Mouse (Mus musculus): ENCODE measurements around the gene Gucy2d. TPM values are rescaled to one million over a fixed set of nuclear protein-coding genes. Genes with fewer than 3 reads are reported as not detected.

Gucy2d gene
- polyA plus RNA-seq, 1 experiment from 2014 or later, result 0.05 TPM

DNA sequence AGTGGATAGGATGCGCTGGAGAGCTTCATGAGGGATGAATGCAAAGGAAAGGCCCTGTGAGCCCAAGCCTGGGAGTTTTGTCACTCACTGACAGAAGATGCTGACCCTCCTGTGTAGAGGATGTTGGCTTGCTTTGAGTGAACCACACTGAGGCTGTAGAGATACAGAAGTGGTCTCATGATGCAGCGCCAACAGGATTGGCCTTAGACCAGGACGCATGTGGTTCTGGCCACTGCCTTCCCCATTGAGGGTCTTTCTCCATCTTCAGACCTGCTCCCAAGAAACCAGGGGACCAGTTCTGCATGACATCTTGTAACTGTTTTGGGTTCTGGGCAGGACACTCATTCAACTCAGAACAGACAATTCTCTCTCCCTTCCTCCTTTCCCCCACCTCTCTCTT, 10.6 kb upstream of the Gucy2d start:
- H3K27me3 ChIP-seq (ENCODE audit: control insufficient read depth, insufficient read depth, low read depth, low read length), result no peaks in the 10 kb centered on the region
- no peak overlapping the region for H3K27ac ChIP-seq (ENCODE audit: low read length)
- no peaks in the 10 kb centered on the region for H3K9me3 ChIP-seq (replicated peaks; ENCODE audit: control insufficient read depth, low read length, poor library complexity, severe bottlenecking)
- H3K4me3 ChIP-seq (ENCODE audit: low read depth, low read length), result no peak overlapping the region
- ATAC-seq, result no peak
- H3K9ac ChIP-seq (ENCODE audit: low read depth, low read length), result no peak overlapping the region
- WGBS, result 89% methylated on average over 3 of the region's 3 CpGs
- no peak overlapping the region for H3K4me2 ChIP-seq (ENCODE audit: low read length)
- H3K4me1 ChIP-seq (ENCODE audit: control insufficient read depth, insufficient read depth, low read length), result no peaks in the 10 kb centered on the region
- no peaks in the 10 kb centered on the region for H3K36me3 ChIP-seq (ENCODE audit: control insufficient read depth, insufficient read depth, low read length)

GRCm38 (mm10) chr7:98430785-98431184, 9.4 kb upstream of the Gucy2d start:
- H3K4me1 ChIP-seq (ENCODE audit: control insufficient read depth, insufficient read depth, low read length), result no peaks in the 10 kb centered on the region
- H3K27ac ChIP-seq (ENCODE audit: low read length), result no peak overlapping the region
- H3K36me3 ChIP-seq (ENCODE audit: control insufficient read depth, insufficient read depth, low read length), result no peaks in the 10 kb centered on the region
- peak; percentile 76 for ATAC-seq
- H3K4me2 ChIP-seq (ENCODE audit: low read length), result no peak overlapping the region
- H3K9ac ChIP-seq (ENCODE audit: low read depth, low read length), result no peak overlapping the region
- H3K27me3 ChIP-seq (ENCODE audit: control insufficient read depth, insufficient read depth, low read depth, low read length), result no peaks in the 10 kb centered on the region
- H3K9me3 ChIP-seq (replicated peaks; ENCODE audit: control insufficient read depth, low read length, poor library complexity, severe bottlenecking), result no peaks in the 10 kb centered on the region
- H3K4me3 ChIP-seq (ENCODE audit: low read depth, low read length), result no peak overlapping the region
- WGBS, result 42% methylated on average over 3 of the region's 3 CpGs

- H3K4me1 ChIP-seq (ENCODE audit: control insufficient read depth, insufficient read depth, low read length), result no peaks in the 10 kb centered on the region
- WGBS, result 36% methylated on average over 9 of the region's 9 CpGs
- no peaks in the 10 kb centered on the region for H3K27me3 ChIP-seq (ENCODE audit: control insufficient read depth, insufficient read depth, low read depth, low read length)
- H3K27ac ChIP-seq (ENCODE audit: low read length), result no peak overlapping the region
- no peaks in the 10 kb centered on the region for H3K36me3 ChIP-seq (ENCODE audit: control insufficient read depth, insufficient read depth, low read length)
- no peak overlapping the region for H3K4me3 ChIP-seq (ENCODE audit: low read depth, low read length)
- no peaks in the 10 kb centered on the region for H3K9me3 ChIP-seq (replicated peaks; ENCODE audit: control insufficient read depth, low read length, poor library complexity, severe bottlenecking)
- H3K9ac ChIP-seq (ENCODE audit: low read depth, low read length), result no peak overlapping the region
- no peak overlapping the region for H3K4me2 ChIP-seq (ENCODE audit: low read length)
- ATAC-seq, result no peak
Observed at GRCm38 (mm10) chr7:98437629-98438028, 2.6 kb upstream of the Gucy2d start.

GRCm38 (mm10) chr7:98446873-98447272, 6.7 kb downstream of the Gucy2d start:
- Histone ChIP-seq H3K27ac (ENCODE audit: low read length) (no peak overlapping the region), H3K9ac (ENCODE audit: low read depth, low read length) (no peak overlapping the region), H3K4me1 (ENCODE audit: control insufficient read depth, insufficient read depth, low read length) (no peaks in the 10 kb centered on the region), H3K4me3 (ENCODE audit: low read depth, low read length) (no peak overlapping the region), H3K36me3 (ENCODE audit: control insufficient read depth, insufficient read depth, low read length) (no peaks in the 10 kb centered on the region), H3K4me2 (ENCODE audit: low read length) (no peak overlapping the region), H3K9me3 (replicated peaks; ENCODE audit: control insufficient read depth, low read length, poor library complexity, severe bottlenecking) (no peaks in the 10 kb centered on the region), H3K27me3 (ENCODE audit: control insufficient read depth, insufficient read depth, low read depth, low read length) (no peaks in the 10 kb centered on the region)
- WGBS, result 81% methylated on average over 3 of the region's 3 CpGs
- no peak for ATAC-seq

DNA sequence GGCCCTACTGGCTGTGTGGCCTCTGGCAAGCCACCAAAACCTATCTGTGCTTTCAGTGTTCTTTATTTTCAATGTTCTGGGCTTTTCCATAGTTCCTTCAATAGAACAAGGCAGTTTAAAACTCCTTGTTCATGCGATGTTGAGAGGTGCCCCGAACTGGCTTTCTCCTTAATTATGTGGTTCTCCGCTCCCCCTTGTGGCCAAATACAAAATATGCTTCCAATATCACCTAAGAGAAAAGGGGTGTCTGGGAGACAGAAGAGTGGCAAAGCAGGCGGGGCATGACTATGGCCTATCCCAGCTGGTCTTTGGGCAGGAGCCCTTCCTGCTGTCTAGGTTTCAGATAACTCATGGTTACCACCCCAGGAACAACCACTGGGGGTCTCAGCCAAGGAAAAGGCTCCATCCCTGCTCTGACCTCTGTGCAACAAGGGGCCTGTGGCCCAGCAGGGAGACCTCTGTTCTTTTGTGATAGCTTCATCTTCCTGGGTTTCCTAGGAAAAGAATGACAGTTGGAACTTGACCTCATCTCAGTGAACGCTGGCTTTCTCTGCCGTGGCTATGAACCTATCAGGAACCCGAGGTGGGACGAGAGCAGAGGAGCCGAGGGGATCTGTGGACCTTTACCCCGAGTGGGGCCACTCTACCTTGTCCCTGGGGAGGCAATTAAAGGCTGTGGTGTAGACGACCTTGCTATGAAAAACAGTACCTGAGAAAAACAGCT, 7.5 kb downstream of the Gucy2d start:
- H3K9ac ChIP-seq (ENCODE audit: low read depth, low read length), result no peak overlapping the region
- WGBS, result 62% methylated on average over 11 of the region's 11 CpGs
- H3K27ac ChIP-seq (ENCODE audit: low read length), result no peak overlapping the region
- ATAC-seq, result peak; percentile 51; the same call in 1 of the 2 replicates
- no peaks in the 10 kb centered on the region for H3K36me3 ChIP-seq (ENCODE audit: control insufficient read depth, insufficient read depth, low read length)
- H3K27me3 ChIP-seq (ENCODE audit: control insufficient read depth, insufficient read depth, low read depth, low read length), result no peaks in the 10 kb centered on the region
- no peaks in the 10 kb centered on the region for H3K4me1 ChIP-seq (ENCODE audit: control insufficient read depth, insufficient read depth, low read length)
- H3K4me3 ChIP-seq (ENCODE audit: low read depth, low read length), result no peak overlapping the region
- H3K9me3 ChIP-seq (replicated peaks; ENCODE audit: control insufficient read depth, low read length, poor library complexity, severe bottlenecking), result no peaks in the 10 kb centered on the region
- no peak overlapping the region for H3K4me2 ChIP-seq (ENCODE audit: low read length)

DNA sequence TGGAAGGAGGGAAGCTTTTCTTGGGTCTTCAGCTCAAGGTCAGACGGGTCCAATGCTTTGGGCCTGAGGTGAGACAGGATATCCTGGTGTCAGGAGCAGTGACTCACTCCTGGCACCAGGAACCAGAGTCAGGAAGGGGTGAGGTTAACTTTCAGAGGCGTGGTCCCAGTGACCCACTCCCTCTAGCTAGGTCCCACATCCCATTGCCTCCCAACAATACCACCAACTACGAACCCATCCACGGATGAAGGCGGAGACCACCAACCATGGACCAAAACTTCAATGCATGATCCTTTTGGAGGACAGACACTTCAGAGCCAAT, 8.1 kb downstream of the Gucy2d start:
- WGBS, result 89% methylated on average over 5 of the region's 5 CpGs
- ATAC-seq, result no peak
- Histone ChIP-seq H3K4me3 (ENCODE audit: low read depth, low read length) (no peak overlapping the region), H3K4me1 (ENCODE audit: control insufficient read depth, insufficient read depth, low read length) (no peaks in the 10 kb centered on the region), H3K27me3 (ENCODE audit: control insufficient read depth, insufficient read depth, low read depth, low read length) (no peaks in the 10 kb centered on the region), H3K9me3 (replicated peaks; ENCODE audit: control insufficient read depth, low read length, poor library complexity, severe bottlenecking) (no peaks in the 10 kb centered on the region), H3K9ac (ENCODE audit: low read depth, low read length) (no peak overlapping the region), H3K27ac (ENCODE audit: low read length) (no peak overlapping the region), H3K4me2 (ENCODE audit: low read length) (no peak overlapping the region), H3K36me3 (ENCODE audit: control insufficient read depth, insufficient read depth, low read length) (no peaks in the 10 kb centered on the region)

- H3K4me1 ChIP-seq (ENCODE audit: control insufficient read depth, insufficient read depth, low read length), result no peaks in the 10 kb centered on the region
- H3K27me3 ChIP-seq (ENCODE audit: control insufficient read depth, insufficient read depth, low read depth, low read length), result no peaks in the 10 kb centered on the region
- no peak for ATAC-seq
- no peaks in the 10 kb centered on the region for H3K36me3 ChIP-seq (ENCODE audit: control insufficient read depth, insufficient read depth, low read length)
- no peak overlapping the region for H3K4me2 ChIP-seq (ENCODE audit: low read length)
- 82% methylated on average over 9 of the region's 9 CpGs for WGBS
- no peak overlapping the region for H3K4me3 ChIP-seq (ENCODE audit: low read depth, low read length)
- no peak overlapping the region for H3K9ac ChIP-seq (ENCODE audit: low read depth, low read length)
- H3K9me3 ChIP-seq (replicated peaks; ENCODE audit: control insufficient read depth, low read length, poor library complexity, severe bottlenecking), result no peaks in the 10 kb centered on the region
- no peak overlapping the region for H3K27ac ChIP-seq (ENCODE audit: low read length)
Observed at GRCm38 (mm10) chr7:98449696-98450095, 9.5 kb downstream of the Gucy2d start.

GRCm38 (mm10) chr7:98454397-98455120, 14.3 kb downstream of the Gucy2d start:
- no peaks in the 10 kb centered on the region for H3K4me1 ChIP-seq (ENCODE audit: control insufficient read depth, insufficient read depth, low read length)
- H3K9ac ChIP-seq (ENCODE audit: low read depth, low read length), result no peak overlapping the region
- H3K27ac ChIP-seq (ENCODE audit: low read length), result no peak overlapping the region
- no peaks in the 10 kb centered on the region for H3K36me3 ChIP-seq (ENCODE audit: control insufficient read depth, insufficient read depth, low read length)
- 77% methylated on average over 10 of the region's 10 CpGs for WGBS
- no peaks in the 10 kb centered on the region for H3K9me3 ChIP-seq (replicated peaks; ENCODE audit: control insufficient read depth, low read length, poor library complexity, severe bottlenecking)
- no peak for ATAC-seq
- no peak overlapping the region for H3K4me3 ChIP-seq (ENCODE audit: low read depth, low read length)
- no peak overlapping the region for H3K4me2 ChIP-seq (ENCODE audit: low read length)
- H3K27me3 ChIP-seq (ENCODE audit: control insufficient read depth, insufficient read depth, low read depth, low read length), result no peaks in the 10 kb centered on the region

- no peak overlapping the region for H3K9ac ChIP-seq (ENCODE audit: low read depth, low read length)
- no peak overlapping the region for H3K4me2 ChIP-seq (ENCODE audit: low read length)
- no peaks in the 10 kb centered on the region for H3K36me3 ChIP-seq (ENCODE audit: control insufficient read depth, insufficient read depth, low read length)
- 69% methylated on average over 7 of the region's 7 CpGs for WGBS
- H3K27ac ChIP-seq (ENCODE audit: low read length), result no peak overlapping the region
- no peak for ATAC-seq
- H3K4me1 ChIP-seq (ENCODE audit: control insufficient read depth, insufficient read depth, low read length), result no peaks in the 10 kb centered on the region
- H3K9me3 ChIP-seq (replicated peaks; ENCODE audit: control insufficient read depth, low read length, poor library complexity, severe bottlenecking), result no peaks in the 10 kb centered on the region
- H3K4me3 ChIP-seq (ENCODE audit: low read depth, low read length), result no peak overlapping the region
- no peaks in the 10 kb centered on the region for H3K27me3 ChIP-seq (ENCODE audit: control insufficient read depth, insufficient read depth, low read depth, low read length)
Observed at GRCm38 (mm10) chr7:98460319-98460718, 20.1 kb downstream of the Gucy2d start.
